Mouse (Mus musculus): Measurements from ENCODE around the gene Nfkb1. TPM values are rescaled to one million over a fixed set of nuclear protein-coding genes. Genes with fewer than 3 reads are reported as not detected.

Nfkb1 gene
- 15.8 and 16.0 TPM in 2 replicates for polyA plus RNA-seq (2015; fragmentation: Nextera tagmentation; extraction: Ambion mirVana)

GRCm38 (mm10) chr3:135691191-135692131 lies at the start of gene Nfkb1:
TSS of gene Nfkb1 (minus strand) at chr3:135691547.
- H3K4me2 ChIP-seq (replicated peaks) = peak within 1 kb of the TSS; percentile 80
- WGBS = under 1% methylated on average over 62 of the region's 102 CpGs
- peaks cover 17% of the 10 kb centered on the region for H3K27me3 ChIP-seq
- H3K27ac ChIP-seq = peak within 1 kb of the TSS; percentile 90
- no peaks in the 10 kb centered on the region for H3K9me3 ChIP-seq
- peak within 1 kb of the TSS; percentile 96 for H3K9ac ChIP-seq
- peak within 1 kb of the TSS; percentile 85 for H3K4me3 ChIP-seq
- H3K4me1 ChIP-seq = peaks cover 42% of the 10 kb centered on the region
- ATAC-seq (ENCODE audit: low FRiP score, low read depth) = peak; percentile 82
- H3K36me3 ChIP-seq = no peaks in the 10 kb centered on the region

- Histone ChIP-seq H3K27ac (no peak overlapping the region), H3K36me3 (no peaks in the 10 kb centered on the region), H3K4me3 (no peak overlapping the region), H3K4me1 (0 out of 2 replicates have a peak, but pooled peaks cover 3% of the 10 kb centered on the region), H3K27me3 (no peaks in the 10 kb centered on the region), H3K4me2 (replicated peaks) (no peak overlapping the region), H3K9me3 (no peaks in the 10 kb centered on the region), H3K9ac (no peak overlapping the region)
- 82% methylated on average over 8 of the region's 8 CpGs for WGBS
- no peak for ATAC-seq (ENCODE audit: low FRiP score, low read depth)
Observed at GRCm38 (mm10) chr3:135740711-135741110, 49.4 kb upstream of the Nfkb1 start.

- no peaks in the 10 kb centered on the region for H3K36me3 ChIP-seq
- no peak overlapping the region for H3K27ac ChIP-seq
- WGBS = 73% methylated on average over 1 of the region's 1 CpGs
- ATAC-seq (ENCODE audit: low FRiP score, low read depth) = no peak
- H3K27me3 ChIP-seq = no peaks in the 10 kb centered on the region
- H3K4me3 ChIP-seq = no peak overlapping the region
- no peaks in the 10 kb centered on the region for H3K9me3 ChIP-seq
- no peak overlapping the region for H3K4me2 ChIP-seq (replicated peaks)
- peaks cover 3% of the 10 kb centered on the region; the same call in 1 of the 2 replicates for H3K4me1 ChIP-seq
- H3K9ac ChIP-seq = no peak overlapping the region
Observed at GRCm38 (mm10) chr3:135734736-135735135, 43.4 kb upstream of the Nfkb1 start.

- no peak overlapping the region for H3K27ac ChIP-seq
- WGBS = 85% methylated on average over 10 of the region's 10 CpGs
- no peak overlapping the region for H3K4me3 ChIP-seq
- no peaks in the 10 kb centered on the region for H3K36me3 ChIP-seq
- H3K4me2 ChIP-seq (replicated peaks) = no peak overlapping the region
- H3K27me3 ChIP-seq = no peaks in the 10 kb centered on the region
- no peak for ATAC-seq (ENCODE audit: low FRiP score, low read depth)
- no peak overlapping the region for H3K9ac ChIP-seq
- H3K4me1 ChIP-seq = no peaks in the 10 kb centered on the region; the same call in 1 of the 2 replicates
- H3K9me3 ChIP-seq = no peaks in the 10 kb centered on the region
Observed at GRCm38 (mm10) chr3:135732747-135733445, 41.5 kb upstream of the Nfkb1 start.

GRCm38 (mm10) chr3:135731292-135732047 lies 40.1 kb upstream of the Nfkb1 start:
- Histone ChIP-seq H3K36me3 (no peaks in the 10 kb centered on the region), H3K4me2 (replicated peaks) (no peak overlapping the region), H3K27ac (no peak overlapping the region), H3K9ac (no peak overlapping the region), H3K9me3 (no peaks in the 10 kb centered on the region), H3K4me3 (no peak overlapping the region), H3K27me3 (no peaks in the 10 kb centered on the region), H3K4me1 (no peaks in the 10 kb centered on the region; the same call in 1 of the 2 replicates)
- ATAC-seq (ENCODE audit: low FRiP score, low read depth) = peak; percentile 85
- WGBS = 36% methylated on average over 17 of the region's 17 CpGs

- no peaks in the 10 kb centered on the region; the same call in 1 of the 2 replicates for H3K4me1 ChIP-seq
- H3K27ac ChIP-seq = no peak overlapping the region
- H3K27me3 ChIP-seq = no peaks in the 10 kb centered on the region
- 59% methylated on average over 9 of the region's 9 CpGs for WGBS
- H3K4me2 ChIP-seq (replicated peaks) = no peak overlapping the region
- no peaks in the 10 kb centered on the region for H3K9me3 ChIP-seq
- no peaks in the 10 kb centered on the region for H3K36me3 ChIP-seq
- no peak overlapping the region for H3K4me3 ChIP-seq
- ATAC-seq (ENCODE audit: low FRiP score, low read depth) = peak; percentile 66; the same call in 1 of the 2 replicates
- no peak overlapping the region for H3K9ac ChIP-seq
Observed at GRCm38 (mm10) chr3:135730790-135731189, 39.4 kb upstream of the Nfkb1 start.

- no peak overlapping the region for H3K4me2 ChIP-seq (replicated peaks)
- no peak overlapping the region for H3K27ac ChIP-seq
- H3K4me1 ChIP-seq = no peaks in the 10 kb centered on the region; the same call in 1 of the 2 replicates
- no peak overlapping the region for H3K9ac ChIP-seq
- H3K4me3 ChIP-seq = no peak overlapping the region
- WGBS = 66% methylated on average over 5 of the region's 5 CpGs
- ATAC-seq (ENCODE audit: low FRiP score, low read depth) = no peak
- no peaks in the 10 kb centered on the region for H3K36me3 ChIP-seq
- H3K27me3 ChIP-seq = no peaks in the 10 kb centered on the region
- no peaks in the 10 kb centered on the region for H3K9me3 ChIP-seq
Observed at GRCm38 (mm10) chr3:135729575-135729974, 38.2 kb upstream of the Nfkb1 start.

- Histone ChIP-seq H3K9me3 (no peaks in the 10 kb centered on the region), H3K27me3 (no peaks in the 10 kb centered on the region), H3K27ac (no peak overlapping the region), H3K4me1 (no peaks in the 10 kb centered on the region; the same call in 1 of the 2 replicates), H3K4me2 (replicated peaks) (no peak overlapping the region), H3K36me3 (no peaks in the 10 kb centered on the region), H3K9ac (no peak overlapping the region), H3K4me3 (no peak overlapping the region)
- 75% methylated on average over 6 of the region's 6 CpGs for WGBS
- ATAC-seq (ENCODE audit: low FRiP score, low read depth) = no peak
Observed at GRCm38 (mm10) chr3:135728900-135729299, 37.6 kb upstream of the Nfkb1 start.

- WGBS = 81% methylated on average over 10 of the region's 10 CpGs
Observed at GRCm38 (mm10) chr3:135727339-135727738, 36.0 kb upstream of the Nfkb1 start.

GRCm38 (mm10) chr3:135726521-135727275 lies 35.4 kb upstream of the Nfkb1 start:
- Histone ChIP-seq H3K4me3 (no peak overlapping the region), H3K27ac (no peak overlapping the region), H3K4me1 (no peaks in the 10 kb centered on the region; the same call in 1 of the 2 replicates), H3K36me3 (no peaks in the 10 kb centered on the region), H3K9ac (no peak overlapping the region), H3K9me3 (no peaks in the 10 kb centered on the region), H3K27me3 (no peaks in the 10 kb centered on the region), H3K4me2 (replicated peaks) (no peak overlapping the region)
- 80% methylated on average over 7 of the region's 7 CpGs for WGBS
- ATAC-seq (ENCODE audit: low FRiP score, low read depth) = no peak

More at GRCm38 (mm10) chr3:135727339-135727738, 36.0 kb upstream of the Nfkb1 start:
- no peak overlapping the region for H3K27ac ChIP-seq
- H3K36me3 ChIP-seq = no peaks in the 10 kb centered on the region
- no peaks in the 10 kb centered on the region for H3K27me3 ChIP-seq
- no peak overlapping the region for H3K4me2 ChIP-seq (replicated peaks)
- H3K4me1 ChIP-seq = no peaks in the 10 kb centered on the region; the same call in 1 of the 2 replicates
- no peaks in the 10 kb centered on the region for H3K9me3 ChIP-seq
- no peak for ATAC-seq (ENCODE audit: low FRiP score, low read depth)
- H3K4me3 ChIP-seq = no peak overlapping the region
- H3K9ac ChIP-seq = no peak overlapping the region

GRCm38 (mm10) chr3:135726023-135726422 lies 34.7 kb upstream of the Nfkb1 start:
- Histone ChIP-seq H3K27ac (no peak overlapping the region), H3K27me3 (no peaks in the 10 kb centered on the region), H3K9me3 (no peaks in the 10 kb centered on the region), H3K9ac (no peak overlapping the region), H3K4me1 (no peaks in the 10 kb centered on the region; the same call in 1 of the 2 replicates), H3K36me3 (no peaks in the 10 kb centered on the region), H3K4me2 (replicated peaks) (no peak overlapping the region), H3K4me3 (no peak overlapping the region)
- WGBS = 86% methylated on average over 15 of the region's 15 CpGs
- ATAC-seq (ENCODE audit: low FRiP score, low read depth) = no peak
